Mouse (Mus musculus) C3H10T1/2 (cell line): ENCODE data around the gene Gal3st2c. TPM values are rescaled to one million over a fixed set of nuclear protein-coding genes. Genes with fewer than 3 reads are reported as not detected.

Source experiments
- polyA plus RNA-seq, 2 experiments: library from polyadenylated mRNA; unstranded; fragments of >200 nt; fragmentation: generic; extraction: Trizol; gene quantifications; one replicate each; pipeline ENCODE4 v1.2.1; 2012; ENCODE audit warnings: missing spikeins in 2 of 2

Gene Gal3st2c
- polyA plus RNA-seq, result not detected

GRCm38 (mm10) chr1:93990209-93990608, at the start of gene Gal3st2c:
TSS of gene Gal3st2c (plus strand) at chr1:93990509.

GRCm38 (mm10) chr1:94020151-94020550, 29.8 kb downstream of the Gal3st2c start, which contains the start of gene Neu4:
TSS of gene Neu4 (plus strand) at chr1:94020451.

GRCm38 (mm10) chr1:94052373-94052772, 62.1 kb downstream of the Gal3st2c start, which contains the start of gene Pdcd1:
TSS of gene Pdcd1 (minus strand) at chr1:94052553.

Other genes starting within 250 kb of the Gal3st2c start
- 10 to 100 TPM; 35.1 to 37.8 TPM for gene Atg4b, start 239.0 kb upstream of the Gal3st2c start, polyA plus RNA-seq
- gene Thap4, start 235.6 kb upstream of the Gal3st2c start, polyA plus RNA-seq, result 10 to 100 TPM; 91.2 to 93.2 TPM
- gene Dtymk, start 188.6 kb upstream of the Gal3st2c start, polyA plus RNA-seq, result 100 to 1,000 TPM; 137 to 203 TPM
- 1 to 10 TPM; 2.4 to 4.0 TPM for gene Ing5, start 186.5 kb upstream of the Gal3st2c start, polyA plus RNA-seq
- gene D2hgdh, start 165.6 kb upstream of the Gal3st2c start, polyA plus RNA-seq, result 10 to 100 TPM in 1 of 2 experiments, 1 to 10 TPM in 1; 4.5 to 13.5 TPM
- gene Gal3st2, start 129.2 kb upstream of the Gal3st2c start, polyA plus RNA-seq, result not detected
- under 1 TPM in 1 of 2 experiments, not detected in 1; 0.06 TPM for gene Gal3st2b, start 72.2 kb upstream of the Gal3st2c start, polyA plus RNA-seq
- gene Neu4, start 29.9 kb downstream of the Gal3st2c start, polyA plus RNA-seq, result not detected
- not detected for gene Pdcd1, start 62.0 kb downstream of the Gal3st2c start, polyA plus RNA-seq